Mouse (Mus musculus): ENCODE results near the gene Ublcp1. TPM values are rescaled to one million over a fixed set of nuclear protein-coding genes. Genes with fewer than 3 reads are reported as not detected.

Gene Ublcp1
- polyA plus RNA-seq, 1 experiment: 68.8 TPM

GRCm38 (mm10) chr11:44408626-44409025, 61.7 kb downstream of the Ublcp1 start:
- H3K9me3 ChIP-seq (replicated peaks; ENCODE audit: control insufficient read depth, insufficient read depth, low read length, poor library complexity, severe bottlenecking): no peaks in the 10 kb centered on the region
- TF ChIP-seq POLR2A (IDR thresholded peaks at IDR 0.05; ENCODE audit: insufficient read depth, low read length): no peak
- no peak for TF ChIP-seq EP300 (IDR thresholded peaks at IDR 0.05; ENCODE audit: insufficient read depth, low read depth, low read length)
- no peak for TF ChIP-seq CTCF (IDR thresholded peaks at IDR 0.05; ENCODE audit: low read depth, low read length)

GRCm38 (mm10) chr11:44406457-44406856, 63.8 kb downstream of the Ublcp1 start:
- H3K27me3 ChIP-seq (ENCODE audit: control insufficient read depth, insufficient read depth, low read length, poor library complexity, severe bottlenecking): no peaks in the 10 kb centered on the region
- H3K4me3 ChIP-seq (ENCODE audit: low read depth, low read length): no peak overlapping the region
- H3K9me3 ChIP-seq (replicated peaks; ENCODE audit: control insufficient read depth, insufficient read depth, low read length, poor library complexity, severe bottlenecking): no peaks in the 10 kb centered on the region
- no peak overlapping the region for H3K9ac ChIP-seq (ENCODE audit: low read depth, poor library complexity, severe bottlenecking)
- H3K36me3 ChIP-seq (ENCODE audit: control insufficient read depth, insufficient read depth, low read length, poor library complexity, severe bottlenecking): no peaks in the 10 kb centered on the region
- H3K27ac ChIP-seq (ENCODE audit: insufficient read depth, low read length): no peak overlapping the region
- TF ChIP-seq CTCF (IDR thresholded peaks at IDR 0.05; ENCODE audit: low read depth, low read length) (no peak), EP300 (IDR thresholded peaks at IDR 0.05; ENCODE audit: insufficient read depth, low read depth, low read length) (no peak)
- H3K4me1 ChIP-seq (ENCODE audit: control insufficient read depth, insufficient read depth, low read length): no peaks in the 10 kb centered on the region

More at GRCm38 (mm10) chr11:44408626-44409025, 61.7 kb downstream of the Ublcp1 start:
- Histone ChIP-seq H3K4me1 (ENCODE audit: control insufficient read depth, insufficient read depth, low read length) (no peaks in the 10 kb centered on the region), H3K36me3 (ENCODE audit: control insufficient read depth, insufficient read depth, low read length, poor library complexity, severe bottlenecking) (no peaks in the 10 kb centered on the region), H3K9ac (ENCODE audit: low read depth, poor library complexity, severe bottlenecking) (no peak overlapping the region), H3K27me3 (ENCODE audit: control insufficient read depth, insufficient read depth, low read length, poor library complexity, severe bottlenecking) (no peaks in the 10 kb centered on the region), H3K4me3 (ENCODE audit: low read depth, low read length) (no peak overlapping the region), H3K27ac (ENCODE audit: insufficient read depth, low read length) (no peak overlapping the region)

- H3K4me1 ChIP-seq (ENCODE audit: control insufficient read depth, insufficient read depth, low read length): no peaks in the 10 kb centered on the region
- no peaks in the 10 kb centered on the region for H3K36me3 ChIP-seq (ENCODE audit: control insufficient read depth, insufficient read depth, low read length, poor library complexity, severe bottlenecking)
- H3K9ac ChIP-seq (ENCODE audit: low read depth, poor library complexity, severe bottlenecking): no peak overlapping the region
- H3K9me3 ChIP-seq (replicated peaks; ENCODE audit: control insufficient read depth, insufficient read depth, low read length, poor library complexity, severe bottlenecking): no peaks in the 10 kb centered on the region
- H3K27ac ChIP-seq (ENCODE audit: insufficient read depth, low read length): no peak overlapping the region
- no peak overlapping the region for H3K4me3 ChIP-seq (ENCODE audit: low read depth, low read length)
- TF ChIP-seq CTCF (IDR thresholded peaks at IDR 0.05; ENCODE audit: low read depth, low read length) (no peak), POLR2A (IDR thresholded peaks at IDR 0.05; ENCODE audit: insufficient read depth, low read length) (no peak), EP300 (IDR thresholded peaks at IDR 0.05; ENCODE audit: insufficient read depth, low read depth, low read length) (no peak)
- H3K27me3 ChIP-seq (ENCODE audit: control insufficient read depth, insufficient read depth, low read length, poor library complexity, severe bottlenecking): no peaks in the 10 kb centered on the region
These were observed 64.3 kb downstream of the Ublcp1 start for GRCm38 (mm10) chr11:44405961-44406360.

- no peaks in the 10 kb centered on the region for H3K27me3 ChIP-seq (ENCODE audit: control insufficient read depth, insufficient read depth, low read length, poor library complexity, severe bottlenecking)
- H3K4me3 ChIP-seq (ENCODE audit: low read depth, low read length): no peak overlapping the region
- no peaks in the 10 kb centered on the region for H3K36me3 ChIP-seq (ENCODE audit: control insufficient read depth, insufficient read depth, low read length, poor library complexity, severe bottlenecking)
- H3K9ac ChIP-seq (ENCODE audit: low read depth, poor library complexity, severe bottlenecking): no peak overlapping the region
- no peak overlapping the region for H3K27ac ChIP-seq (ENCODE audit: insufficient read depth, low read length)
- H3K4me1 ChIP-seq (ENCODE audit: control insufficient read depth, insufficient read depth, low read length): no peaks in the 10 kb centered on the region
- no peaks in the 10 kb centered on the region for H3K9me3 ChIP-seq (replicated peaks; ENCODE audit: control insufficient read depth, insufficient read depth, low read length, poor library complexity, severe bottlenecking)
- TF ChIP-seq POLR2A (IDR thresholded peaks at IDR 0.05; ENCODE audit: insufficient read depth, low read length) (no peak), EP300 (IDR thresholded peaks at IDR 0.05; ENCODE audit: insufficient read depth, low read depth, low read length) (no peak), CTCF (IDR thresholded peaks at IDR 0.05; ENCODE audit: low read depth, low read length) (no peak)
These were observed 65.2 kb downstream of the Ublcp1 start for GRCm38 (mm10) chr11:44405113-44405512.

Other genes with a start within 250 kb of the Ublcp1 start
- gene Il12b, start 70.4 kb downstream of the Ublcp1 start, polyA plus RNA-seq (2011; ENCODE audit: insufficient read depth, insufficient read length, low read depth, missing spikeins): not detected in 2 replicates
- gene Rnf145, start 48.5 kb upstream of the Ublcp1 start, polyA plus RNA-seq (2011; ENCODE audit: insufficient read depth, insufficient read length, low read depth, missing spikeins): 56.2 and 59.0 TPM in 2 replicates
- gene Ebf1, start 146.8 kb upstream of the Ublcp1 start, polyA plus RNA-seq (2011; ENCODE audit: insufficient read depth, insufficient read length, low read depth, missing spikeins): 0.93 and 2.3 TPM in 2 replicates